Mouse (Mus musculus) A20 (cell line): ENCODE results near the gene Cela3b.

Experiments
- DNase-seq: peaks from one replicate; pipeline ENCODE4 v3.0.0-alpha.2; 2011; ENCODE audit warnings: low read depth, low spot score

Cela3b gene

DNA sequence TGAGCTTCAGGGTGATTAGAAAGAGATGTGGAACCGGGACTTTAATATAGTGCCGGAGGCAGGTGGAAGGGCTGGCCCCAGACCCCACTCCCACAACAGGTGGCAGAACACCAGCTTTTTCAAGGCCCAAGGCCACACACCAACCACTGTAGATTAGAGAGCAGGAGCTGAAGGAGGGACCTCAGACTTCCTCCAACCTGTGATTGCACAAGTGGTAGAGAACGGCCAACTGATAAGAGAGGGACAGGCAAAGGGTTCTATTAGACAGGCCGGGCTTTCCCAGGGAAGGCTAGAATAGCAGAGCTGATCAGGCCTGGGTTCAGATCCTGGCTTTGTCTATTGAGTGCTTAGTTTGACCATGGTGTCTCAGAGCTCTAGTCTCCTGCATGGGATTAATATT lies at the start of gene Cela3b:
TSS of gene Cela3b (minus strand) at position 39 of the 400 bp plus-strand sequence.
- no peak for DNase-seq

DNA sequence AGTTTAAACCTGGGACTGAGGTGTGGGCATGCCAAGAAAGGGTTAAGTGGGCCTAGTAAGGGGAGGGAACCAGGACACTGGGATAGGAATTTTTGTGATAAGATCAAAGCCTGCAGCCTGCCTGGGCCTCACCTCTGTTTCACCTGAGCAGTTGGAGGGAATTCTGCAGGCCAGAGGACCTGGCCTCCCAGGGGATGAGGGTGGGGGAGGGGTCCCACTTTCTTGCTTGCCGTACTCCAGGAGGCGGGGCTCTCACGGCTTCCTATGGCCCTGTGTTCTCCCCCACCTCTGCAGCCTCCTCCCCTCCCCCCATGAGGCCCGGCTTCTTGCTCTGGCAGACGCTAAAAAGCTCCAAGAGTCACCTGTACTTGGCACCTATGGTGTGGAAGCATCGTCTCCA lies 49.4 kb upstream of the Cela3b start:
- DNase-seq: no peak

DNA sequence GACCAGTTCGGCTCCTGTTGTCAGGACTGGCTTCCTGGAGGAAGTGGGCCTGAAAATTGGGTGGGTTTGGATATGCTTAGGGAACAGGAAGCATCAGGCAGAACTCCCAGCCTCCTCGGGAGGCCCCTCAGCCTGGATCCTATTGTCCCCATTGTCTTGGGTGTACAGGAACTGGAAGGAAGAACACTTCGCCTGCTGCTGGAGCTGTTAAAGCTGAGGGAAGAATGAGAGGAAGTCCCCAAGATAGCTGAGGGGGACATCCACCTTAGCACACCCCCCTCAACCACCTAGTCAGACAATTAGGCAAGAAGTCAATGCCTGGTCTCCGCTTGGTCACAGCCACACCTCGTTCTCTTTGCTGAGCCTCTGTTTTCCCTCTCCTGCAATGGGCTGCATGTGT lies 48.0 kb upstream of the Cela3b start:
- DNase-seq: no peak

DNA sequence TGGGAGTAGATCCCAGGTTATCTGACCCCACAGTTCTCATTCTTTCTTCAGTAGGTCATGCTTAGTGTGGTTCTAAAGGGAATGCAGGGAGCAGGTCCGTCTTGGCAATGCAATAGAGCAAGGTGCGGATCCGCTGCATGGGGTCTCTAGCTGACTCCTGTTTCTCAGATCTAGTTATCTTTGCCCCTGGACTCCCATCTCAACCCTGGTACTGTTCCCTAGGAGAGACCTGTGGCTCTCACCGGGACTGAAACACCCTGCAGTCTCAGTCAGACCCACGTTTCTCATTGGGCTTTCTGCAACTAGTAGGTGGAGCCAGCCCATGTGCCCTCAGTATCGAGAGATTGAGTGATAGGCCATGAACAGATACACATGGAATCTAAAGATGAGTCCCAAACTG lies 47.3 kb upstream of the Cela3b start:
- no peak for DNase-seq

DNA sequence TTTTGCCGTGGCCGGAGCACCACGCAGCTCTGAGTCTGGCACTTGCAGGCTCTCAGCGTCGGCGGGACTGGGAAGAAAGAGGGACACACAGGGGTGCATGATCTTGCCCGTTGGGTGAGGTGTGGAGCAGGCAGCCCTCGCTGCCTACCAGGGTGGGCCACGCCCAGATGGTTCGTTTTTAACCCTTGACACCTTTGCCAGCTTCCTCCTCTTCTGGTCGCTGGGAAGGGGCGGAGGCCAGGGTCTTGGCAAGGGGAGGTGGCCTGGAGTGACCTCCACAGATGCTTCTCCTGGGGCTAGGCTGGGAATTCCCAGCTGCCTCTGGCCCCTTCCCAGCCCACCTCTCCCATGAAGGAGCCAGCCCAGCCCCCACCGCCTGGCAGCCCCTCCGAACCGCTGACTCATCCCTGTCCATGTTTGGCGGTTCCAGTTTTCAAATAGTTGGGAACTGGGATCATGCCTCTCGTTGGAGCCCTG lies 46.5 kb upstream of the Cela3b start:
- no peak for DNase-seq

DNA sequence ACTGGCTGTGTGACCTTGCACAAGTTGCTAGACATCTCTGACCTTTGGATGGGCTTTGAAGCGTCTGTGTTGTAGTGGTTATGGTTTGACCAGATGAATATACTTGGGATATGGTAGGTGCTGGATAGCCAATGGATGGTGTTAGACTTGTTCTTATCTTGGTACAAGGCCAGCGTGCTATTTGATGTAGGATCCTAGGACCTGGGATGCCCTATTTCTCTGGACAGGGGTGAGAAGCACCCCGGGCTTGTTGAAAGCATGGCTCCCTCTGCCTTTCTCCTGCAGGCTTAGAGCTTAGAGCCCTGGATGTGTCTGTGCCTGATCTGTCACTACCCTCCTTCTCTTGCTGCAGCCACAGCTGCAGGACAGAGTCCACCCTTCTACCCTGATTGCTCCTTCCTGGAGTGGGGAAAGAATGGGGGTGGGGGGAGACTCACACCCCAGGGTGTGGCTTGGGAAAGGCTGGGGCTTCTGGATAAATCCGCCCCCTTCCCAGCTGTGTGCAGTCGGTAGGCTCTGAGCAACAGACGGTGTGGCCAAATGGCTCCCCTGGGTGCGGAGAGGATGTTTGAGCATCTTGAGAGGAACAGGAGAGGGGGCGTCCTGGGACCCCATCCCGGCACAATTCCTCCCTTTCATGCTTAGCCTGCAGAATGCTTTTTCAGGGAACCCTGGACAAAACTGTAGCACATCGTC lies 45.9 kb upstream of the Cela3b start:
- DNase-seq: no peak

DNA sequence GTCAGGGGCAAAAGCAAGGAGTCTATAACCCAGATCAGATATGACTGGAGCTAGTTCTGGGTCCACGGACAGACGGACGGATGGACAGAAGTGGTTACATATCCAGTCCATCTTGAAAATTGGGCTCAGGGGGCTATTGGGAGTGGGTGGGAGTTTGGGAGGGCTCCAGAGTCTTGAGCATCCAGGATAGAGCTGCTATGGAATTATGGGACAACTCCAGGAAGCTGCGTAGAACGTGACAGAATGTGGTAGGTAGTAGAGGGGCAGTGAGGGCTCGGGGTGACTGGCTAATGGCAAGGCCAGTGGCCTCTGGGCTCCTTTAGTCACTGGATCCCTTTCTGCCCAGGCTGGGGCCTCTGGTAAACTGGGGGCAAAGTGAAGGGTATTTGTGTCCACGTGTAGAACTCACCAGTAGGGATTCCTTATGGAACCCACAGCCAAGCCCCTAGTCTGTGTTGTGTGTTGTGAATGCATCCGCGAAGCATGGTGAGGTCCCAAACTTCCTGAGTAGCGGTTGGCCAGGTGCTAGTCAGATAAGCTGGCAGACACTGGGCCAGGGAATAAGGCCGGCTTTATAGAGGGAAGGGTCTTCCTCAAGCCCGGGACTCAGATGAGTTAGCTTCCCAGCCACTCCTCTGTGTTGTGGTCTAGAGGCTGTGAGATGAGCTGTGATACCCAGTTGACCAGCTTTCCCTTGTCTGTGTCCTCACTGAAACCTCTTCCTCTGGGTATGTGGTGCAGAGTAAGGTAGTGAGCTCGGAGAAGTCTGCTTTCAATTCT lies 45.1 kb upstream of the Cela3b start:
- DNase-seq: no peak

DNA sequence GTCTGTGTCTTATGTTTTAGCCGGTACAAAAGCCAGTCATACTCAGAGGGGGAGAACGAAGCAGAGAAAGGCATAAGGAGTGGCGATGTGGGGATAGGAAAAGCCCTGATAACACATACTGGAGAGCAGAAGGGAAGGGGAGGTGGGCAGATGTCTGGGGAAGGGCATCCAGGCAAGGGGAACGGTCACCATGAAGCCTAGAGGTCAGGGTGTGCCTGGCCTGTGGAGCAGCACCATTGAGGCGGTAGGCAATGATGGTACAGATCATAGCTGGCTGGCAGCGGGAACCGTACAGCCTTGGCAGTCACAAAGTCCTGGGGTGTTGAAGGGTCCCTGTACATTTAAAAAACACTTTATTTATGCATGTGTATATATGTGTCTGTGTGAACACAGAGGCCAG lies 44.4 kb upstream of the Cela3b start:
- DNase-seq: no peak

DNA sequence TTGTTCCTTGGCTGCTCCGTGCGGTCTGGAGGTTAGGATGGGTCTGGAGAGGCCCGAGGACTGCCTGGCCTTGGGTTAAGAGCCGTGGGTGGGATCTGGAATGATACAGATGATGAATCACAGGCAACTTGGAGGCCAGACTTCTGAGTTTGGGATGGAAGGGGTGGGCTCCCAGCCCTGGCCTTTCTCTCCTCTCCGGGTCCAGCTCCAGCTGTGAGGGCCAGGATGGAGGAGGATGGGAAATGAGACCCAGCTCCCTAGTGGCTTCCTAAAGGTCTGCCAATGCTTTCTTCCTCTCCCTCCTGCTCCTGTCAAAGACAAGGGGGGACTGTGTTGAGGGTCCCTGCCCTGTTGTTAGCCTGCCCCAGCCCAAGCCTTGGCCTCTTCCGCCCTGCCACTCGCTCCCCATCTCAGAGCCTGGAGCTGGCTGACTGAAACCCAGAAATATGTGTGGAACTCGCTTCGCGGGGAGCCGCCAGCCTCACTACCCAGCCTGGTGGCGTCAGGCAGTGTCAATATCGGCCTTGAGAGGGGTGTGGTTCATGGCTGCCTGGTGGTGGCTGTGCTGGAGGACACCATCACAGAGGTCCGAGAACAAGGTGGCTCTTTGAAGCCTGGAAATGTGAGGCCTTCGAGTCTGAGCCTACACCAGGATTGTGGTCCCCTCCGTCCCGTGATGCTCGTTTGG lies 43.5 kb upstream of the Cela3b start:
- DNase-seq: no peak

DNA sequence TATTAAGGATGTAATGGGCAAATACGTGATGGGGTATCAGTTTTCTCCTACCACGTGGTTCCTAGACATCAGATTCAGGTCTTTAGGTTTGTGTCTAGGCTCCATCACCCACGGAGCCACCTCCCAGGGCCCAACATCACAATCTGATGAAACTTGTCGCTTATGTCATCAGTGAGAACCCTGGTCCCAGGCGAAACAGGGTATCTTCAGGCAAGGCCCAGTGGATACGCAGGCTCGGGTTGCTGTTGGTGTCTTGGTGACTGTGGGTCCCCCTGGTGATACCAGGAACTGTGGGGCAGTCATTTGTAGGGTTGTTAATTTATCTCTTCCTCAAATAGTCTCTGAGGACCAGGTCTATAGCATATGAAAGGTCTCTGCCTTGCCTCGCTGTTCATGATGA lies 42.9 kb upstream of the Cela3b start:
- no peak for DNase-seq

DNA sequence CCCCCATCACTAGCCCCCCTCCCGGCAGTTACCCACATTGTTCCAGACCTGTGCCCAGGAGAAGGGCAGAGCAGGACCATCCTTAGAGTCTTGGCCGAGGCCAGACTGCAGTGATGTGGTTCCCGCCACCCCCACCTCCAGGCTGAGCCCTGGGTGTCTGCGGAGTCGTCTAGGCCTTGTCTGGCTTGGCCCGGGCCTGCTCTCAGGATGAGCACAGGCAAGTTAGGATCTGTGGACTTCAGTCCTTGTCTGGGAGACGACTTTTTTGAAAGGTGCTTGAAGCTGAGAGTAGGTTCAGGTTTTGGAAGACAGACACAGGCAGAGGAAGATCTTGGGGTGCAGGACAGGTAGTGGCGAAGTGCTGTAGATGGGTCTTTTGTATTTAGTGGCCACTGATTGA lies 41.0 kb upstream of the Cela3b start:
- DNase-seq: no peak

DNA sequence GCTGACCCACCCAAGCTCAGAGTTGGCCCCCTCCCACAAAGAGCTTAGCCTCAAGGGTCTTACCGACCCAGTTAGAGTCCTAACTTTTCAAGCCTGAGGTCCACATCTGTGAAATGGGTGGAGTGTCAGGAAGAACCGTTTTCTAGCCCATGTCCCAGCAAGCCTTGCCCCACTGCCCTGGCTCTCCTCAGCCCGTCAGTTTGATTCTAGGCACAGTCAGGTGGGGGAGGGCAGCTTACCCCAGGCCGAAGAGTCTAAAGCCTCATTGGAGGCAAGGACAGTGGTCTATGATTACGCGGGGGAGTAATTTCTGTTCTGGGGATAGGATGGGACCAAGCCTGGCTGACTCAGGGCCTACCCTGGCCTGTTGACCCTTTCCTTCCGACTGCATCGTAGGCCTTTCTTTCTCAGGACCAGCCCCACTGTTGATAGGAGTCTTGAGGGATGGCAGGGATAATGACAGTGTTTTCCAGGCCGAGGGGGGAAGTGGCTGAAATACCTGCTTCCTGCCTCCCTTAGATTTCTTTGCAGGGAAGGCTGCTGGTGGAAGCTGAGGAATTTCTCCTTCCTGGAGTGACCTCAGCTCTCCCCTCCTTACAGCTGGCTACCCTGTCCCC lies 40.5 kb upstream of the Cela3b start:
- no peak for DNase-seq

DNA sequence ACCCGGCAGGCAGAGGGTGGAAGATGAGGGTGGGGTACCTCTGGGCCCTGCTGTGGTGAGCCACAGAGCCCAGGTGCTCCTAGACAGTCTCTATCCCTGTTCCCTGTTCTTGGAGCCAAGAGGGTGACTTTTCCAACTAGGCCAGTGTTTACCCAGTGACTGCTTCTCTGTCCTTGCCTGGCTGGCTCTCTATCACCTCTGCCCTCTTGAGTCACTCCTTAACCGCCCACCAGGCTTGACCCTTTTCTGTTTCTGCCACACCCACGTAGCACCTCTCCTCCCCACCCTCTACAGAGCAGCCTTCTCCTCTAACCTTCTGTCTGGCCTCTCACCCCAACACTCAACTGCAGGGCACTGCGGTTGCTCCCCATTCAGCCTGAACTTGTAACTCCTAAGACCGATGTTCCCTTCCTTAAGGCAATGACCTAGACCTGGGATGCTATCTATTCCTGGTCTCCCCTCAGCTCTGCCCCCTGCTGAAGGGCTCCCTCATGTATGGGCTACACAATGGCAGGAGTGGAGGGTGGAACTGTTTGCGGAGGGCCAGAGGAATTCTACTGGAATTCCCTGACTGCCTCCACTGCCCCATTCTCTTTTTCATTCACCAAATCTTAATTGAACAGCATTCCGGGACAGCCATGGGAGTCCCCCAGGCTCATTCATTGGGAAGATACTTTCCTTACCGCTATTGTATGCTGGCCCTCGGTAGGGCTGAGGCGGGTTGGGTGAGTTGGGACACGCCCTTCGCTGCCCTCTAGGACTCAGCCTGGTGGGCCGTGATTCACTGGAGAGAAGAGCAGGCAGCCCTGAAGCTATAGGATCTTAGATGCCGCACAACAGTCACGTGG lies 39.7 kb upstream of the Cela3b start:
- DNase-seq: no peak

DNA sequence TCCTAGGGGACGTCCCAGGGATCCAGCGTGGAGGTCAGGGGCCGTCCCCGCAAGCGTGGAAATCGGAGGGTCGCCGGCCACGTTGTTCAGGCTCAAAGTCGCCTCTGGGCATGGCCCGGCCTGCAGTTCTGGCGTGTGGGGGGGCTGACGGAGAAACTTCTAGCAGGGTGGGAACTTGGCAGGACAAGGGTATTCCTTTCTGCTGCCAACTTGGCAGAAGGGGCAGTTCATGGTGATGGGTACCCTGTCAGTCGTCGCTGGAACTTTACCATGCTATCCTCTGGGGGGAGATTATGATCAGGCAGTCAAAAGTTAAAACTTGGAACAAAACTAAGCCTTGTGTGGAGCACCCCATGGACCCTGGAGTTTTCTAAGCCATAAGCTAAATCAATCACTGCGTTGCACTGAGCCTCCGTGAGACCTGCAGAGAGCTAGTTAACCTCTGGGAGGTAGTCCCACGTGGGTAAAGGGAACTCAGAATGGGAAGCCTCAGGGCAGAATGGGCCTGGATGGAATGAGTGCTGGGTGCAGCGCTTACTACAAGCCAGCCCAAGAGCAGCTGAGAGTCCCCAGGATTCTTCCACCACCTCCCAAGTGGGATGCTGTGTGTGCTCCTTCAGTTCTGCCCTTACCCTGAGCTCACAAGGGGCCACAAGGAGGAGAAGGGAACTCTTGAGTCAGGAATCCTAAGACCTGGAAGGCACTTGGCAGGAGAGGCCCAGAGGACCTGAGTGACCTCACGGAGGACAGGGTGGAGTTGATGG lies 38.9 kb upstream of the Cela3b start:
- no peak for DNase-seq

DNA sequence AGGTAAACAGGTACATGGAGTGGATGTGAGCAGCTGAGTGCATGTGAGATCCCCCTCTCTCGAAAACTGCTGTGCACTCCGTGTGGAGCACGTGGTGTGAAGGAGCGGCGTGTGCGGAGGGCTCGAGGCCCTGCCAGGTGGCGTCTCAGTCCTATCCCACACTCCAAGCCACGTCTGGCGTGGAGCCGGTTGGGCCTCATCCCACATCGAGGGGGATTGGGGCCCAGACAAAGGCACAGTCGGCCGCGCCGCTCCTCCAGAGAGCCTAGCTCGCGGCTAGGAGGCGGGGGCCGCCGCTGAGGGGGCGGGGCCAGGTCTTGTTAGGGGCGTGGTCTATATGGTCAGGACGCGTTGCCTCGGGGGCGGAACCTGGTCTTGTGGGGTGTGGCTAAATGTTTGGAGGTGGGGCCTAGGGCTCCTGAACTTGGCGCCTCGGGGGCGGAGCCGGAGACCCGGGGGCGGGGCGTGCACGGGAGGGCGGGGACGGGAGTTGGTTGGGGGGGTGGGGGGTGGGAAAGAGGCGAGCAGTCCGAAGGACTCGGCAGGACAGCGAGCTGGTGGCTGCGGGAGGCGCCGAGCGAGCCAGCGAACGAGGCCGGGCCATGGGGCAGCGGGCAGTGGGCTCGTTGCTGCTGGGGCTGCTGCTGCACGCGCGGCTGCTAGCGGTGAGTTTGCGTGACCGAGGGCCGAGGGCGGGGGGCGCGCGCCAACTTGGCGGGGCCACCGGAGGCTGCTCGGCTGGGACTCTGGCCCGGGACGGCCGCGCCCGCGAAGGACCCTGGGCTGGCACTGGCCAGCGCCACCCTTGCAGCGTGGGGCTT lies 38.1 kb upstream of the Cela3b start, which contains the start of gene Hspg2:
TSS of gene Hspg2 (plus strand) at position 510 of the 821 bp plus-strand sequence.
- DNase-seq: peak; percentile 66

DNA sequence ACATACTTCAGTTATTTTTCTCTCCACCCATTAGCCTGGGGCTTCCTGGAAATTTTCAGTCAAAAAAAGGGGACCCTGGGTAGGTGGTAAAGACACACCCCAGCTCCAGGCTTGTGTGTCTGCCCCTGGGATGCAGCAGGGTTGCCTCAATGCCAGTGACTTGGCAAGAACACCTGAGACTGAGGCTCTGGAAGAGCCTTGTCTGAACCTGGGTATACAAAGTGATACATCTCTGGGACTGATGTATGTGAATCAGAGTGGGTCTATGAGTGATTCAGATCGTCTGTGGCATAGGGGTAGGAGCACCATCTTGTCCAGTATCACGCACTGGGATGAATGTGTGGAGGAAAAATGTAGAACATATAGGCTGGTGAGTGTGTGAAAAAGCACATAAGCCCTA lies 37.2 kb upstream of the Cela3b start:
- no peak for DNase-seq

DNA sequence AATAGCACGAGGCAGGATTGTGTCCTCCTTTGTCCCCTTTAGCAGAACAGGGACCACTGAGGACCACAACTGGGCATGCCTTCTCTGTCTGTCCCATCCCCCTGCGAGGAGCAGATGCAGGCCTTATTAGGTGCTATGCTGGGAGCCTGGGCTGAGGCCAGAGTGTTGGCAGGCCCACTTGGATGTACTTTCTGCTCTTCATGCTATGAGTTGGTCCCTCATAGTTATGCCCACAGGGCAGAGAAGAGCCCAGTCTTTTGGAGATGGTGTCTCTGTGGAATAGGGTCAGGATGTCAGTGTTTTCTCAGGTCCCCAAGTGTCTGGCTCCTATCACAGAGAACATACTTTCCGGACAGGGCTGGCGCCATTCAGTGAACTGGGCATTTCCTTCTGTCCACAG lies 36.7 kb upstream of the Cela3b start:
- DNase-seq: no peak

DNA sequence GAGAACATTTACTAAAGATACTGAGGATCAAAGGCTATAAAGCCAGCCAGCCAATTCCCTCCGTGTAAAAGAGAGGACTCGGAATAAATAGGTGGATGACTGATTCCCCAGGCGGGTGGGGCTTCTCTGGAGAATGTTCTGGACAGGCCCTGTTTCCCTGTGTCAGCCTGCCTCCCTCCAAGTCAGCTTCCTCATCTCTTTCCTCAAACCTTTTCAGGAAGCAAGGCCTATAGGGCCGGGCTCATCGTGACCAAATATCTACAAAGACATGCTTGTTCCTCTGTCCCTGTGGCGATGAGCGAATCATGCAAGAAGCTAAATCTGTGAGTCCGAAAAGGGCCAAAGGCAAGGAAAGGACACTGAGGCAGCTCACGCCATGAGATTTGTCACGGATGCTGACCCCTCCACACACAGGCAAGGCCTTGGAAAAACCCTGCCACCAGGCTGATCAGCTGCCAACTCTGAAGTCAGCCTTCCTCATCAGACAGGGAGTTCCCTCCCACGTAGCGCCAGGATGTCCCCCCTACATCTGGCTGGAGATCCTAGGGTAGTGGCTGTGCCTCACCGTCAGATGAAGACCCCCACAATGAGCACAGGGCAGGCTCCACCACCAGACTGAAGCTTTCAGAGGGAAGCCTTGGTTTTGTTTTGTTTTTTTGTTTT lies 34.9 kb upstream of the Cela3b start:
- no peak for DNase-seq
